Mouse (Mus musculus) liver, embryonic 12.5 days (tissue): ENCODE data around the gene Gm11444. TPM values are rescaled to one million over a fixed set of nuclear protein-coding genes. Genes with fewer than 3 reads are reported as not detected.

Experiments used
- ATAC-seq: fragments of 200-750 bp; cut with Nextera tagmentation; 2 replicates; pipeline ENCODE4 v1.8.0; 2017; ENCODE audit warnings: moderate number of reproducible peaks, mild to moderate bottlenecking, moderate library complexity
- H3K27ac ChIP-seq: fragments of 300-500 bp; sonication (generic); 2 replicates; pipeline ENCODE4 v1.5.1; 2016; ENCODE audit warnings: mild to moderate bottlenecking
- H3K27me3 ChIP-seq: fragments of 300-500 bp; sonication (generic); replicated peaks from 2 replicates; pipeline ENCODE4 v1.6.1; 2016; ENCODE audit warnings: mild to moderate bottlenecking, moderate library complexity
- H3K36me3 ChIP-seq: fragments of 300-500 bp; sonication (generic); 2 replicates; pipeline ENCODE4 v1.6.1; 2016; ENCODE audit warnings: mild to moderate bottlenecking, moderate library complexity
- H3K4me1 ChIP-seq: fragments of 300-500 bp; sonication (generic); 2 replicates; pipeline ENCODE4 v1.6.1; 2016
- H3K4me2 ChIP-seq: fragments of 300-500 bp; sonication (generic); 2 replicates; pipeline ENCODE4 v1.6.1; 2016; ENCODE audit warnings: mild to moderate bottlenecking, moderate library complexity
- H3K4me3 ChIP-seq: fragments of 300-500 bp; sonication (generic); 2 replicates; pipeline ENCODE4 v1.5.1; 2016; ENCODE audit warnings: mild to moderate bottlenecking, moderate library complexity
- H3K9ac ChIP-seq: fragments of 300-500 bp; sonication (generic); 2 replicates; pipeline ENCODE4 v1.6.1; 2016; ENCODE audit warnings: mild to moderate bottlenecking, moderate library complexity
- H3K9me3 ChIP-seq: fragments of 300-500 bp; sonication (generic); replicated peaks from 2 replicates; pipeline ENCODE4 v1.6.1; 2016; ENCODE audit warnings: mild to moderate bottlenecking, moderate library complexity
- WGBS: fragments of 180-500 bp; shearing (Covaris S2); methylation state at CpG from one replicate; pipeline ENCODE4 v1.1.7; 2016; ENCODE audit not compliant: insufficient replicate concordance; 5-methylcytosine and 5-hydroxymethylcytosine counted together
- polyA plus RNA-seq: library from polyadenylated mRNA; unstranded; fragments of >200 nt; fragmentation: Nextera tagmentation; extraction: Ambion mirVana; gene quantifications from 2 replicates; pipeline ENCODE4 v1.2.1, GENCODE M21; 2016

The Gm11444 gene
- polyA plus RNA-seq, 1 experiment from 2014 or later, result not detected

DNA sequence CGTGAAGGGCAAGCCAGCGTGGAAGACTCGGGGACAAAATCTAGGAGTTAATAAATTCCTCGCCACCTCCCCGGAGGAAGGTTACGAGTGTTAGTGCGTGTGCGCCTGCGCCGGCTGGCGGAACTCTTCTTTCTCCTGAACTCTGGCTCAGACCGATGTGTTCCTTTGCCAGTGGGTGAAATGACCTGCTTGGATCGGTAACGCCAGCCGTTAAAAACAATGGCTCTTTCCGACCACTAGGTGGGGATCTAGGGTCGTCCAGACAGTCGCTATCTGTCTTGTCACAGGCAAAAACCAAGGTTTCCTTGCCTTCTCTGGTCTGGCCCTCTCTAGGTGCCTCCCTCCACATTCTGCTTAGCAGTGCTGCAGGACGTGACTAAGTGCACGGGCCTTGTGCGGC, 1.1 kb downstream of the Gm11444 start:
- peaks cover 63% of the 10 kb centered on the region for H3K27me3 ChIP-seq
- H3K36me3 ChIP-seq, result no peaks in the 10 kb centered on the region
- H3K27ac ChIP-seq, result no peak overlapping the region
- ATAC-seq, result peak; percentile 44; the same call in 1 of the 2 replicates
- no peaks in the 10 kb centered on the region for H3K9me3 ChIP-seq
- H3K4me1 ChIP-seq, result peaks cover 9% of the 10 kb centered on the region
- H3K4me2 ChIP-seq, result peak overlapping the region; percentile 44
- WGBS, result 6% methylated on average over 21 of the region's 21 CpGs
- no peak overlapping the region for H3K4me3 ChIP-seq
- H3K9ac ChIP-seq, result no peak overlapping the region

DNA sequence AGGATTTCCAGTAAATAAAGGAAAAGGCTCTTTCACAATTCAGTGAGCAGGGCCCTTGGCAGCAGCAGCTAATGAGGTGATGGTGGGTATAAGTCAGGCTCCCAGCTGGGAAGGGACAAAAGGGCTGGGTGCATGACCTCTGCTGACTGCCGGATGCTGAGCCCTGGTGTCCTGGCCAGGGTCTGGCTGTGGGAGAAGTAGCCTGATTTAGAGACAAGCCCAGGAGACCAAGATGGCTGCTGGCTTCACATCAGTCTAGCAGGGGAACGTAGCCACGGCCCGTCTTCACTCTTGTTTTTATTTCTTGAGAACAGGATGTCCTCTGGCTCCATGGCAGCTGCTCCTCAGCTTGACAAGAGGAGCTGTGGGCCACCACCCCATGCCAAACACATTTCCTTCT, 3.6 kb downstream of the Gm11444 start:
- Histone ChIP-seq H3K9me3 (no peaks in the 10 kb centered on the region), H3K4me3 (no peak overlapping the region), H3K36me3 (no peaks in the 10 kb centered on the region), H3K9ac (no peak overlapping the region), H3K27ac (no peak overlapping the region), H3K4me1 (peaks cover 33% of the 10 kb centered on the region), H3K27me3 (peaks cover 88% of the 10 kb centered on the region), H3K4me2 (no peak overlapping the region)
- WGBS, result 57% methylated on average over 4 of the region's 4 CpGs
- ATAC-seq, result no peak

DNA sequence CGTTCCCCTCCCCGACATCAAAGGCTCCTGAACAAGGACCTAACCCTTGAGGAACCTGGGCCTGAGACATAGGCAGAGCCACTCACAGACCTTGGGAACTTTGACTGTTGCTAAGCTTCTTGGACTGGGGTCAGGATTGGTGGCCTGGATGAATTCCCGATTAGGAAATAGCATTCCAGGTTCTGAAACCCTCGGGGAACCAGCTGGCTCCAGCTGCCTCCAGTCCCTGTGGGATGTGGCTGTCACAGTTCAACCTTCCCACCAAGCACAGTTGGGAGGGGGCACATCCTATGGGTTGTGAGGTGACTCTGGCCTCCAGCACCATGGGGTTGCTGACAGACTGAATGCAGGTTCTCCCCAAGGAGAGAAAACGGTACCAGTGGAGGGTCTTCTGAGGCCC, 4.2 kb downstream of the Gm11444 start:
- Histone ChIP-seq H3K27me3 (peaks cover 90% of the 10 kb centered on the region), H3K4me3 (no peak overlapping the region), H3K4me1 (peaks cover 34% of the 10 kb centered on the region), H3K9me3 (no peaks in the 10 kb centered on the region), H3K27ac (no peak overlapping the region), H3K36me3 (no peaks in the 10 kb centered on the region), H3K9ac (no peak overlapping the region), H3K4me2 (no peak overlapping the region)
- ATAC-seq, result no peak
- 42% methylated on average over 5 of the region's 5 CpGs for whole genome bisulfite sequencing

DNA sequence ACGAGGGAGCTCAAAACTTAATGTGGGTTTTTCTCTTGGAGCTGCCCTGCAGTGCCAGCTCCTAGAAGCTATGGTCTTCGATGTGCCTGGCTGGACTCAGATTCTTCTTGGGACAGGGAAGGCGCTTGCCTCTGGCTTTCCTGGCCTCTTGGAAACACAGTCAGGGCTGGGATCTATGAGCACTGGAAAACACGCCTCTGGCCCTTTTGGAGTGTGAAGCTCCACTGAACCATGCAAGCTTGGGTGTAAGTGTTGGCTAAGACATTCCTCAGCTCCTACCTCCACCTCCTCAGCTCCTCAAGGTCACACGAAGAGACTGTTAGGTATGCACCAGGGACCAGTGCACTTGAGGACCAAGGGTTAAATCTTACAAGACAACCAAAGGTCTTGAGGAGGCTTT, 5.2 kb downstream of the Gm11444 start:
- ATAC-seq, result no peak
- H3K27me3 ChIP-seq, result peaks cover 92% of the 10 kb centered on the region
- 28% methylated on average over 5 of the region's 5 CpGs for WGBS
- H3K4me1 ChIP-seq, result peaks cover 39% of the 10 kb centered on the region
- no peak overlapping the region for H3K27ac ChIP-seq
- H3K36me3 ChIP-seq, result no peaks in the 10 kb centered on the region
- no peak overlapping the region for H3K9ac ChIP-seq
- H3K4me3 ChIP-seq, result peak overlapping the region; percentile 51
- peak overlapping the region; percentile 81 for H3K4me2 ChIP-seq
- H3K9me3 ChIP-seq, result no peaks in the 10 kb centered on the region

DNA sequence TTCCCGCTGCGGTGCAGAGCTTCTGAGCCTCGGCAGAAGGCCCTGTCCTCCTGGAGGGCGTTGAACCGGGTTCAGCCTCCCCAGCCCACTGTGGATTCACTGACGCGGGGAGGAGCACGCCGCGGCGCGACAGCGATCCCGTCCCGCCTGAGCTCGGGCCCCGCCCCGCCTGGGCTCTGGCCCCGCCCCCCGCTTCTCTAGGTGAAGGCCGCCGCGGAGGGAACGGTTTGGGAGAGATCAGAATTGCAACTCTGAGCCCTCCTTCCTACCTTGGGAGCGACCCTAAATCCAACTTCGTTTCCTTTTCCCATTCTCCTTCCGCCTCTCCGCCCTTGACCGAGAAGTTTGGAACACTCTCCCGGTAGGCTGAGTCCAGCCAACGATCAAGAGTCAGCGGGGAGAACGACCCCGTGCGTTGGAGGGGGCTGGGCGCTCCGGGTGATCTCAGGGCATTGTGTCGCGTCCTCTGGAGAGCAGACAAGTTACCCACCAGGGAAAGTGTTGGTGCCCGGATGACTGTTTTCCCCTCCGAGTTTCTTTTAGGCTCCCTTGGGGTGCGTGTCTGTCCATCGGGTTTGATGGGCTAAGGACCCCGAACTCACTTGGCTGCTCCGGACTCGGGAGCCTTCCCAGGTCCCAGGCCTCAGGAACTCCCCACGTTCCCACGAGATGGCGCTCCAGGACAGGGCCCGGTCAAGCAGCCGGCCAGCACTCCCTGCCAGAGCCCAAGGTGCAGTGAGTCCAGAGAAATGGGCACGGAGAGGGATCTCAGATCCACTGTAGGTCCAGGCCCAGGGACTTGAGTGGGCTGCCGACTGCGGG, 5.8 kb downstream of the Gm11444 start:
- Histone ChIP-seq H3K4me1 (peaks cover 39% of the 10 kb centered on the region), H3K9me3 (no peaks in the 10 kb centered on the region), H3K27me3 (peaks cover 94% of the 10 kb centered on the region), H3K36me3 (no peaks in the 10 kb centered on the region), H3K9ac (peak overlapping the region; percentile 28), H3K4me2 (peak overlapping the region; percentile 81), H3K27ac (no peak overlapping the region; the same call in 1 of the 2 replicates), H3K4me3 (peak overlapping the region; percentile 51)
- peak; percentile 61 for ATAC-seq
- WGBS, result under 1% methylated on average over 54 of the region's 54 CpGs

DNA sequence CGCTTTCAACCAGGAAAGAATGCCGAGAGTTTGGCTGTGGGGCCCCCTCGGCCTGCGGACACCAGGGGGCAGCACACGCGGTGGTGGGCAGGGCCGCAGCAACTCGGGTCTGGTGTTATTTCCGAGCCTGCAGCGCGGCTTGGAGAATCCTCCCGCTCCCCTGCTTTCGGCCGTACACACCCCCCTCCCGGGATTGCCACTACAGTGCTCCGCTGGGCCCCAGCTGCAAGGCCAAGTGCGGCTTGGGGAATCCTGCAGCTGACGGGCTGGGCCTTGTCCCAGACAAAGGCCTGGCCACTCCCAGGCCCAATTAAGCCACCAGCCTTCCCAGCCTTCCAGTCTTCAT, 6.8 kb downstream of the Gm11444 start:
- ATAC-seq, result peak; percentile 40
- H3K9me3 ChIP-seq, result no peaks in the 10 kb centered on the region
- peak overlapping the region; percentile 81 for H3K4me2 ChIP-seq
- H3K9ac ChIP-seq, result peak overlapping the region; percentile 28; the same call in 1 of the 2 replicates
- H3K36me3 ChIP-seq, result no peaks in the 10 kb centered on the region
- H3K4me3 ChIP-seq, result peak overlapping the region; percentile 51
- peaks cover 39% of the 10 kb centered on the region for H3K4me1 ChIP-seq
- H3K27ac ChIP-seq, result no peak overlapping the region
- 1% methylated on average over 18 of the region's 18 CpGs for WGBS
- H3K27me3 ChIP-seq, result peaks cover 98% of the 10 kb centered on the region

DNA sequence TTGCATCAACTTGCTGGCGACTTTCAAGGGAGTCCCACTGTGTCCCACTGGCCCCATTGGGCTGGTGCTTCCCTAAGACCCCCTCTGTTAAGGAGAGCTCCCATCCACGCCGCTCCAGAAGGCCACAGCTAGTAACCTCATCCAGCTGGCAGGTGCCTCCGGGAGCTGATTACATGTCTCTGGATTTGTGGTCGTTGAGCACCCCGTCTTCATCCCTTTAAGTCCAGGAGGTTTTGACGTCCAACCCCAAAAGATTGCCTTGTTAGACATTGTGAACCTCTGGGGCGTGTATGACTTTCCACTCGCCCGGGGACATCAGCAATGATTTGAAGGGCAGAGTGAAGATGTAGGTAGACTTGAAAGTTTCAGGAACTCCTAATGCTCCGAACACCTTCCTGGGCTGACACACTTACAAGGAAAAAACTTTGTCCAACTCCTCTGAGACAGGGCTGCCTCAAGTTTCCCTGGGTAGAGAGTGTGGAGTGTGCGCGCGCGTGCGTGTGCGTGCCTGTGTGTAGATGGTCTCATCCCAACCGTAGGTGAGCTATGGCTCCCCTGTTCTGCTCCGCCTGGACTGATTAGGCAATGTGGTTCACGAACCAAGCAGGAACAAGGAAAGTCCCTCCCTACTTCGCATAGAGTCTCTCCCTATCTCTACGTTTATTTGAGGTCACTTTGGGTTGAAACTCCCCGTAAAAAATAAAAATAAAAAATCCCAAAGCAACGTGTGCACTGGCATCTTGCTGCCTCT, 7.4 kb downstream of the Gm11444 start:
- Histone ChIP-seq H3K4me2 (peak overlapping the region; percentile 81), H3K27me3 (peaks cover 99% of the 10 kb centered on the region), H3K36me3 (no peaks in the 10 kb centered on the region), H3K27ac (no peak overlapping the region), H3K4me1 (peaks cover 43% of the 10 kb centered on the region), H3K4me3 (peak overlapping the region; percentile 51), H3K9me3 (no peaks in the 10 kb centered on the region), H3K9ac (no peak overlapping the region)
- no peak for ATAC-seq
- 6% methylated on average over 24 of the region's 24 CpGs for WGBS

DNA sequence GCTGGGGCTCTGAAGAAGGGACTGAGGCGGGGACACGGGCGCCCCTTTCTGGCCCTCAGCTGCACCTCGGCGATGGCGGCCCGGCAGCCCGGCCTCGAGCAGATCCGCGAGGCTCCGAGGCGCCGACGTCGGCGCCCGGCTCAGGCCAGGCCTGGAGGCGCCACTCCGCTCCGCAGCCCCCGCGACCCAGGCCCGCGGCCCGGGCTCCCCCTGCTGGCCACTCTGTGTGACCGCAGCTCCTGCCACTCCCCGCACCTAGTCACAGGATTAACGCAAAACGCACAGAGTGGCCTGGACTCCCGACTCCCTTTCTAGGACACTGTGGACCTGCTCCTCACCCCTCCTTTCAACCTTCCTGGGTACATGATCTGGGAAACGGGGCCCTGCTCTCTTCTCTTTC, 8.2 kb downstream of the Gm11444 start:
- Histone ChIP-seq H3K9ac (no peak overlapping the region), H3K27ac (no peak overlapping the region), H3K9me3 (no peaks in the 10 kb centered on the region), H3K27me3 (peaks cover 100% of the 10 kb centered on the region), H3K4me1 (peaks cover 49% of the 10 kb centered on the region), H3K4me2 (peak overlapping the region; percentile 64), H3K4me3 (peak overlapping the region; percentile 43), H3K36me3 (no peaks in the 10 kb centered on the region)
- peak; percentile 14; the same call in 1 of the 2 replicates for ATAC-seq
- under 1% methylated on average over 24 of the region's 32 CpGs for WGBS

DNA sequence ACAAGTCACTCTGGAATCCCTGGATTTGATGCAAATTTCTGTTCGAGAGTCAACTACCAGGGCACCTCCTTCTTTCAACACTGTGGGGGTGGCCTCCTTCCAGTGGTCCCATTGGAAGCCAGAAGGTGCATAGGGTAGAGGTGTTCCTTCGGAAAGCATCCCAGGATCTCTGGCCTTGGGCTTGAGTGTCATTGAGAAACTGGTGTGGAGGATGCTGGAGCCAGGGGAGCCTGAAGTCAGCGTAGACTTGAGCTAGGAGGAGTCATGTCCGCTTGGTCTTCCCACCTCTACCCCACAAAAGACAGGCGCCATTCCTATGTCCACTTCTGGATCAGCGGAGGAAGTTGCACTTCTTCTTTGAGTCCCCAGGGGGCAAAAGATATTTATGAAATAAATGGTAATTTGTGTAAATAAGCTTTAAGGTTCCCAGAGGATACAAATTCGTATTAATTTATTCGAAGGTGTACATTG, 8.9 kb downstream of the Gm11444 start:
- Histone ChIP-seq H3K4me3 (peak overlapping the region; percentile 43; the same call in 1 of the 2 replicates), H3K9ac (no peak overlapping the region), H3K27me3 (peaks cover 100% of the 10 kb centered on the region), H3K4me2 (peak overlapping the region; percentile 64; the same call in 1 of the 2 replicates), H3K9me3 (no peaks in the 10 kb centered on the region), H3K4me1 (peaks cover 52% of the 10 kb centered on the region), H3K27ac (no peak overlapping the region), H3K36me3 (no peaks in the 10 kb centered on the region)
- 7% methylated on average over 8 of the region's 8 CpGs for WGBS
- no peak for ATAC-seq

DNA sequence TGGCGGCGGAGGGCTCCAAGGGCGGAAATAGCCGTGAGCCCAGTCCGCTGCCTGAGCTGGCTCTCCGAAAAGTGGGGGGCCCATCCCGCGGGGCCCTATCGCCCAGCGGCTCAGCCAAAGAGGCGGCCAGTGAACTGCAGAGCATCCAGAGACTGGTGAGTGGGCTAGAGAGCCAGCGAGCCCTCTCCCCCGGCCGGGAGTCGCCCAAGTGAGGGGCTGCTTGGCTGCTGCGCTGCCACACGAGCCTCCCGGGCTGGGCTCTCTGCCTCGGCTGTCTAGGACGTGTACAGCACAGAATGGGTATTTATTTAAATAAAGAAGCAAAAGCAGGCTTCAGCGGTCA, 9.4 kb downstream of the Gm11444 start:
- WGBS, result 5% methylated on average over 21 of the region's 21 CpGs

DNA sequence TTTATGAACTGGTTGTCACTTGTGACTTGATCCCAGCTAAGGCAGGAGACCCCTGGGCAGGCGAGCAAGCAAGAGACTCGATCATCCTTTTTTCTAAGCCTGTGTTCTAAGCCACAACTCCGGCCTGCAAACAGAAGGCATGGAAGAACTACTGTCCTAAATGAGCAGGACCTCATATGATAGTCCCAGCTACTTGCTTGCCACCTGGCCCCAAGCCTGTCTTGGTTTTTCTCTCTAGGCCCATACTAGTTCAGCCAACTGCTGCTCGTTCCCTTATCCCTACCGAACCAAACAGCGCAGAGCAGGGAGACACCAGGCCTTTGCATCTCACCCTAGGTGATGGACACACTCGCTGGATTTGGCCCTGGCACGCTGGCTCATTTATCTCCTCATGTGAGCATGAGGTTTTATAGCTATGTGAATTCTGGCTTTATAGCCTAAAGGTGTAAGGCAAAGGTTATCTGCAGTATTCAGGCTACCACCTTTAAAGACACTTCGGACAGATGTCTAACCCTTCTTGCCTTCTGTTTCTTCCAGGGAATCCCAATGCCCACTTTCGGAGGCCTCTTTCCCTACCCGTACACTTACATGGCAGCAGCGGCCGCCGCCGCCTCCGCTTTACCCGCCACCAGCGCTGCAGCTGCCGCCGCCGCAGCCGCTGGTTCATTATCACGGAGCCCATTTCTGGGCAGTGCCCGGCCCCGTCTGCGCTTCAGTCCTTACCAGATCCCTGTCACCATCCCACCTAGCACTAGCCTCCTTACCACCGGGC, 9.9 kb downstream of the Gm11444 start:
- peaks cover 100% of the 10 kb centered on the region for H3K27me3 ChIP-seq
- H3K9ac ChIP-seq, result no peak overlapping the region
- ATAC-seq, result no peak
- H3K4me2 ChIP-seq, result peak overlapping the region; percentile 33
- H3K27ac ChIP-seq, result no peak overlapping the region
- H3K36me3 ChIP-seq, result no peaks in the 10 kb centered on the region
- WGBS, result 8% methylated on average over 27 of the region's 27 CpGs
- H3K9me3 ChIP-seq, result no peaks in the 10 kb centered on the region
- peaks cover 52% of the 10 kb centered on the region for H3K4me1 ChIP-seq
- H3K4me3 ChIP-seq, result peak overlapping the region; percentile 10; the same call in 1 of the 2 replicates

More for the DNA sequence above, 9.4 kb downstream of the Gm11444 start:
- Histone ChIP-seq H3K4me3 (peak overlapping the region; percentile 10; the same call in 1 of the 2 replicates), H3K9me3 (no peaks in the 10 kb centered on the region), H3K4me2 (peak overlapping the region; percentile 33), H3K4me1 (peaks cover 52% of the 10 kb centered on the region), H3K36me3 (no peaks in the 10 kb centered on the region), H3K9ac (no peak overlapping the region), H3K27ac (no peak overlapping the region), H3K27me3 (peaks cover 100% of the 10 kb centered on the region)
- no peak for ATAC-seq
